Mouse (Mus musculus) heart, embryonic 10.5 days (tissue): ENCODE results near the gene Abca7. TPM values are rescaled to one million over a fixed set of nuclear protein-coding genes. Genes with fewer than 3 reads are reported as not detected.

Experiments used
- DNase-seq: peaks from one replicate; pipeline ENCODE4 v3.0.0-alpha.2; 2017; ENCODE audit warnings: low spot score
- H3K27ac ChIP-seq: fragments of 300-500 bp; sonication (generic); 2 replicates; pipeline ENCODE4 v1.5.1; 2016; ENCODE audit warnings: mild to moderate bottlenecking
- H3K27me3 ChIP-seq: fragments of 300-500 bp; sonication (generic); 2 replicates; pipeline ENCODE4 v1.6.1; 2016; ENCODE audit warnings: mild to moderate bottlenecking; ENCODE audit not compliant: poor library complexity, insufficient read depth, severe bottlenecking
- H3K36me3 ChIP-seq: fragments of 300-500 bp; sonication (generic); 2 replicates; pipeline ENCODE4 v1.6.1; 2016; ENCODE audit warnings: mild to moderate bottlenecking, moderate library complexity
- H3K4me1 ChIP-seq: fragments of 300-500 bp; sonication (generic); 2 replicates; pipeline ENCODE4 v1.6.1; 2016; ENCODE audit warnings: mild to moderate bottlenecking
- H3K4me3 ChIP-seq: fragments of 300-500 bp; sonication (generic); 2 replicates; pipeline ENCODE4 v1.5.1; 2016; ENCODE audit warnings: mild to moderate bottlenecking, moderate library complexity
- H3K9me3 ChIP-seq: fragments of 300-500 bp; sonication (generic); 2 replicates; pipeline ENCODE4 v1.6.1; 2016; ENCODE audit warnings: mild to moderate bottlenecking, moderate library complexity
- WGBS: fragments of 180-500 bp; shearing (Covaris S2); methylation state at CpG from one replicate; pipeline ENCODE4 v1.1.7; 2016; 5-methylcytosine and 5-hydroxymethylcytosine counted together
- polyA plus RNA-seq: library from polyadenylated mRNA; unstranded; fragments of >200 nt; fragmentation: Nextera tagmentation; extraction: Ambion mirVana; gene quantifications from 2 replicates; pipeline ENCODE4 v1.2.1, GENCODE M21; 2016

The Abca7 gene
- polyA plus RNA-seq, 1 experiment from 2014 or later = 2.8 TPM

DNA sequence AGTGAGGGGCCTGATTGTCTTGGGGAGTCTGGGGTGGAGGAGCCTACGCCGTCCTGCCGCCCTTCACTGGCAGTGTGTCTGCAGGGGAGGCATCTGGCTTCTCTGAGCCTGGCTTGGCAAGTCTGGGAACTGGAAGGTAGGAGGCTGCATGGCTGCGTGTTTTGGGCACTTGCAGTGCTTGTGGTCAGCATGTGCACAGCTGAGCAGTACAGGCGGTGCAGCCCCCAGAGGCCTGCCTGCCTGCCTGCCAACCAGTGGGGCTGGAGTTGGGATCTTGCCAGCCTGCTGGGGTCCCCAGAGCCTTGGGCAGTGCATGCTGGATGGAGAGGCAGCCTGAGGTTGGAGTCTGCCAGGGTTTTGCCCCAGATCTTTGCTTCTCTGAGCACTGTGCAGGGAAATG is 66.8 kb downstream of the Abca7 start:
- Histone ChIP-seq H3K4me1 (peaks cover 15% of the 10 kb centered on the region; the same call in 1 of the 2 replicates), H3K27ac (peak overlapping the region; percentile 42), H3K9me3 (no peaks in the 10 kb centered on the region), H3K27me3 (no peaks in the 10 kb centered on the region), H3K36me3 (peaks cover 88% of the 10 kb centered on the region), H3K4me3 (no peak overlapping the region)
- WGBS = 87% methylated on average over 5 of the region's 5 CpGs
- no peak for DNase-seq

DNA sequence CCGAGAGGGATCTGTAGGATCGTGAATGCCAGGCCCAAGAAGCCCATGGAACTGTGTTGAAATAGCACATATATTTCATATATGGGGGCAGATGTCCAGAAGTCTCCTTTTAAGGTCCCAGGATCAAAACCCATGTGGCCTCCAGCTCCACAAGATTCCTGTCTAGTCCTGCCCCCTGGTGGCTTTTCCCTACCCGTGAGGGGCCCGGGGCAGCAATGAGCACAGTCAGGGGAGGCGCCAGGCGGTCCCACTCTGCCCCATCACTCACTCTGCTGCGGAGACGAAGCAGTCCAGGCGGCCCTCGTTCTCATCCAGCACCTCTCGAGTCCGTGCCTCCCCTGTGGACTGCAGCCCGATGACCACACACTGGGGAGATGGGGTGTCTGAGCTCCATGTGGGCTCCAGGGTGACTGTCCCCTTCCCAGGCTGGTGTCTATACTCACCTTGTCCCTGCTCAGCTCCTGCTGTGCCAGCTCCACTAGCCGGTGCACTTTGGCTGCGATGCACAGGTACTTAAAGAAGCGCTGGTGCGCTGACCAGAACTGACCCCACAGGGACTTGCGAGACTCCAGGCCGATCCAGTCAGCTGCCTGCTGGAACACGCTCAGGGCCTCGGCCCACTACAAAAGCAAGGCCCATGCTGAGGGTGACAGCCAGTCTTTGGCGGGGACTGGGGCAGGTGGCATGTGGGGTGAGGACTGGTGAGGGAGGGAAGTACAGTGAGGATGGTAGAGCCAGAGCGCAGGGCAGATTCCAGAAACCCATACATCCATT is 67.8 kb downstream of the Abca7 start:
- Histone ChIP-seq H3K4me3 (no peak overlapping the region), H3K9me3 (no peaks in the 10 kb centered on the region), H3K27me3 (no peaks in the 10 kb centered on the region), H3K36me3 (peaks cover 80% of the 10 kb centered on the region), H3K27ac (peak overlapping the region; percentile 42; the same call in 1 of the 2 replicates), H3K4me1 (0 out of 2 replicates have a peak, but pooled peaks cover 13% of the 10 kb centered on the region)
- no peak for DNase-seq
- WGBS = 73% methylated on average over 23 of the region's 23 CpGs

Other genes starting within 250 kb of the Abca7 start
- 39.8 and 42.5 TPM in 2 replicates for gene Polrmt, start 249.9 kb upstream of the Abca7 start, polyA plus RNA-seq
- 0.11 and 0.16 TPM in 2 replicates for gene Fgf22, start 241.4 kb upstream of the Abca7 start, polyA plus RNA-seq
- 84.4 and 113 TPM in 2 replicates for gene Rnf126, start 229.5 kb upstream of the Abca7 start, polyA plus RNA-seq
- gene Fstl3, start 219.2 kb upstream of the Abca7 start, polyA plus RNA-seq = 7.9 and 8.0 TPM in 2 replicates
- gene Prss57, start 205.5 kb upstream of the Abca7 start, polyA plus RNA-seq = not detected in 2 replicates
- 80.7 and 83.1 TPM in 2 replicates for gene Palm, start 202.9 kb upstream of the Abca7 start, polyA plus RNA-seq
- gene Misp, start 175.5 kb upstream of the Abca7 start, polyA plus RNA-seq = 0.21 and 0.82 TPM in 2 replicates
- gene Ptbp1, start 142.1 kb upstream of the Abca7 start, polyA plus RNA-seq = 174 and 264 TPM in 2 replicates
- 2.4 and 7.8 TPM in 2 replicates for gene Prtn3, start 122.0 kb upstream of the Abca7 start, polyA plus RNA-seq
- gene Plppr3, start 121.9 kb upstream of the Abca7 start, polyA plus RNA-seq = 16.2 and 36.9 TPM in 2 replicates
- 0.14 and 0.15 TPM in 2 replicates for gene Elane, start 110.2 kb upstream of the Abca7 start, polyA plus RNA-seq
- gene Cfd, start 105.6 kb upstream of the Abca7 start, polyA plus RNA-seq = not detected in 2 replicates
- 51.9 and 54.4 TPM in 2 replicates for gene Med16, start 87.6 kb upstream of the Abca7 start, polyA plus RNA-seq
- gene Gm26602, start 85.6 kb upstream of the Abca7 start, polyA plus RNA-seq = 1.4 and 4.0 TPM in 2 replicates
- gene Kiss1r, start 79.5 kb upstream of the Abca7 start, polyA plus RNA-seq = 0.31 and 0.33 TPM in 2 replicates
- 88.7 and 96.0 TPM in 2 replicates for gene R3hdm4, start 75.3 kb upstream of the Abca7 start, polyA plus RNA-seq
- gene Arid3a, start 69.5 kb upstream of the Abca7 start, polyA plus RNA-seq = 12.5 and 16.4 TPM in 2 replicates
- gene Wdr18, start 36.3 kb upstream of the Abca7 start, polyA plus RNA-seq = 127 and 155 TPM in 2 replicates
- 0.30 and 0.34 TPM in 2 replicates for gene Grin3b, start 25.8 kb upstream of the Abca7 start, polyA plus RNA-seq
- 12.7 and 16.4 TPM in 2 replicates for gene Tmem259, start 12.2 kb upstream of the Abca7 start, polyA plus RNA-seq
- gene Cnn2, start 7.9 kb upstream of the Abca7 start, polyA plus RNA-seq = 408 and 456 TPM in 2 replicates
- 12.0 and 16.7 TPM in 2 replicates for gene Arhgap45, start 20.2 kb downstream of the Abca7 start, polyA plus RNA-seq
- gene Polr2e, start 43.3 kb downstream of the Abca7 start, polyA plus RNA-seq = 181 and 233 TPM in 2 replicates
- gene Gpx4, start 50.7 kb downstream of the Abca7 start, polyA plus RNA-seq = 767 and 797 TPM in 2 replicates
- gene Sbno2, start 109.1 kb downstream of the Abca7 start, polyA plus RNA-seq = 14.8 and 15.6 TPM in 2 replicates
- gene Stk11, start 119.3 kb downstream of the Abca7 start, polyA plus RNA-seq = 12.4 and 17.8 TPM in 2 replicates
- gene Atp5d, start 142.1 kb downstream of the Abca7 start, polyA plus RNA-seq = 689 and 872 TPM in 2 replicates
- 2.0 and 4.0 TPM in 2 replicates for gene Cbarp, start 144.3 kb downstream of the Abca7 start, polyA plus RNA-seq
- gene Midn, start 151.8 kb downstream of the Abca7 start, polyA plus RNA-seq = 16.1 and 24.4 TPM in 2 replicates
- gene Cirbp, start 169.5 kb downstream of the Abca7 start, polyA plus RNA-seq = 85.7 and 98.0 TPM in 2 replicates
- 11.7 and 13.9 TPM in 2 replicates for gene 1600002K03Rik, start 176.4 kb downstream of the Abca7 start, polyA plus RNA-seq
- gene Efna2, start 183.0 kb downstream of the Abca7 start, polyA plus RNA-seq = 14.9 and 20.6 TPM in 2 replicates
- 56.4 and 76.5 TPM in 2 replicates for gene Mum1, start 229.9 kb downstream of the Abca7 start, polyA plus RNA-seq